Mouse (Mus musculus) monocyte, adult 2 months (primary cell): ENCODE data around the gene S100a9.

ENCODE experiments used
- DNase-seq, 2 experiments: peaks; one replicate each; pipeline ENCODE4 v3.0.0; 2022; ENCODE audit warnings: low spot score in 2 of 2, low read depth in 1 of 2

Gene S100a9

DNA sequence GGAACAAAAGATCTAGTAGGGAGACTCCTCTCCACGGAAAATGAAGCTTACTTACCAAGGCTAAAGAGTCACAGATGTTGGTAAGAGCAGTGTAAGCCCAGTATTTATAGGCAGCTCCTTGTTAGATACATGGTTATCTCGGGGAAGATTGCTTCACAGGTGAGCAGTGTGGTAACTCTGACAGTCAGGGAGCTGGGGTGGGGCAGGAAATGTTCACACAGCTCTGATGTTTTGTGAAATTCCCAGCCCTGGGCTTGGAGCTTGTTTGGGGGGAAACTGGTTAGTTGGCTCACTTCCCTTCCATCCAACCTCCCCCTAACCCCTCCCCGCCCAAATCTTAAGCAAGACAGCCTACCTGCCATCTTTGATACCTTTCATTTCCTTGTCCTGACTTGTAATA lies at the start of gene S100a9:
Gene S100a9 (minus strand): TSS at position 109 of the 400 bp plus-strand sequence.
- DNase-seq, result no peak

DNA sequence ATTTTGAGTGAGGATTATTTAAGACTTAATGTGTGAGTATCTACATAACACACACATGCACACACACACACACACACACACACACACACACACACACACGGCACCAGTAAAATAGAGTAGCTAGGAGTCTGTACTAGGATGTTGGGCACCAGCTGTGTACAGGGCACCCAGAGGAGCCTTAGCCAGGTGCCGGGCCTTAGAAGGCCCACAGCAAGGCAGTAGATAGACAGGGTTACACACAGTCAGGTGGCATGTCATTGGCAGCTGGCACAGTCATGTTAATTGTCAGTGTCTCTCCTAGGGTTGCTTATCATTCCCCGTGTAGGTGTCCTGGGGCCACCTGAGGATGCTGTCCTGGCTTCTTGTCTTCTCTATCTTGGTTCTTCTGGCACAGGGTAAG lies 31.1 kb upstream of the S100a9 start, which contains the start of gene Pglyrp4:
Gene Pglyrp4 (plus strand): TSS at position 301 of the 400 bp plus-strand sequence.
- no peak for DNase-seq

DNA sequence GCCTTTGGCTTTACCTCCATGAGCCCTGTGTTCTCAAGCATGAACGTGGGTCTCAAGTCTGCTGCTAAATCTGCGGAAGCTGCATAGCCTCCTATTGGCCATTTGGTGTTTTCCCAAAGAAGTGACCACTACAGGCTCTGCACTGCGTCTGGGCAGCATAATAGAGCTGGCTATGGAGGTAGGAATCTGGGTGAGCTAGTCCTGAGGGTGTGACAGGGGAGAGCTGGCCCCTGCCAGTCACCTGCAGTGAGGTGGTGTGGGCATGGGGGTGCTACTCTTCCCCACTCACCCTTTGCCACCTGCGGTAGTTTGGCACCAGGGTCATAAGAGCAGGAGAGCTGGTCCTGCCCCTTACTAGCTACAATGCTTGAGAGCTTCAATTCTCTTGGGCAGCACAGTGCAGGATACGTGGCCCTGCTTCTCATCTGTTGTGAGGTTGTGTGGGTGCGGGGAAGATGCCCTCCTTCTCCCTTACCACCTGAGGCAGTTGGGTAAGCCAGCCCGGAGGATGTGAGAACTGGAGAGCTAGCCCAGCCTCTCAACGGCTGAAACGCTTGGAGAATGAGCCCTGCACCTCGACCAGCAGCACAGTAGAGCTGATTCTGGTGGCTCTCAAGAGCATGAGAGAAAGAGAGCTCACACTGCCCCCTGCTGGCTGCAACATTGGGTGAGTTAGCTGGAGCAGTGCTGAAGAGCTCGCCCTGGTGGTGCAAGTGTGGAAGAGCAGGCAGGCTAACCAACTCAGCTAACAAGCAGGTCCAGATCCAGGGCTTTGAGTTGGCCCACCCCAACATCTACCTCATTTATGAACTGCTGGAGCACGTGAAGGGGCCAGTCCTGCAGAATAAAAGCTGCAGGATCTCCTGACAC lies 14.3 kb upstream of the S100a9 start:
- peak; percentile 55 to 80 for DNase-seq

DNA sequence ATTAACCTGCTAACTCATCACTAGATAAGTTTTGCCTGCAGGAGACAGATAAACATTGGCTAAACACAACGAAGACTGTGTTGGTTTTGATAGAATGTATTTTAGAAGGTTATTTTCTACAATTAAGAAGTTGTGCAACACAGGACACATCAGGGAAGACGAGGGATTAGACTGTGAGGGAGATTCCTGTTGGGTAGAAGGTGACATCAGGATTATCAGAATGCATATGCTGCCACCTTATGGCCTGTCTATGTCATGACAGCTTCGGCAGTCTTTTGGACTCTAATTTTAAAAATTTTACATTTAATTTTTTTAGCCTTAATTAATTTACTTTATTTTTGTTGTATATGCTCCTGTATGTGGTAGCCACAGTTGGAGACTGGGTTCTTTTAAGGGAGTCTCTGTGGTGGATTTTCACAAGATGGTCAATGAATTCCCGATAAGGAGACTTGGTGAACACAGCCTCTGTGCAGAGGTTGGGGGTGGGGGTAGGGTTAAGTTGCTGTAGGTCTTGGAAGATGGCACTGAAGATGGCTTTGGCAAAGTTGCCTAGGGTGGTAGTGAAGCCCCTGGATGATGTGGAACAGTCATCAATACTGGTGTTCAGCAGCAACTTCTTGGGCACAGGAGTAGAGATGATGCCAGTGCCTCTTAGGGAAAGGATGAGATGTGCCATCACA lies 13.1 kb upstream of the S100a9 start:
- DNase-seq, result no peak

DNA sequence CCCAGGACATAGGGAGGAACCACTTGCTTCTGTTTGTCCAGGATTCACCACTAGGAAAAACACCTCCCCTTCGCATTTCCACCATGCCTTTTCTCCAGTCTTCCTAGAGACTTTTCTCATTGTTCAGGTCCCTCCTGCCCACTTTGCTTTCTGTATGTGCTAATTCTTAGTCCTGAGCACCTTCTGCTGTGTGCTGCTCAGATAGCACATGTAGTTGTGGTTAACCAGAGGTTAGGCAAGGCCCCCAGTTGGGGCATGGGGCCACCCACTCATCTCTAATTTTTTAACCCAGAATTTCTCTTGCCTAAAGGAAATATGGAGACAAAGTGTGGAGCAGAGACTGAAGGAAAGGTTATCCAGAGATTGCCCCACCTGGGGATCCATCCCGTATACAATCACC lies 6.7 kb upstream of the S100a9 start:
- no peak for DNase-seq

DNA sequence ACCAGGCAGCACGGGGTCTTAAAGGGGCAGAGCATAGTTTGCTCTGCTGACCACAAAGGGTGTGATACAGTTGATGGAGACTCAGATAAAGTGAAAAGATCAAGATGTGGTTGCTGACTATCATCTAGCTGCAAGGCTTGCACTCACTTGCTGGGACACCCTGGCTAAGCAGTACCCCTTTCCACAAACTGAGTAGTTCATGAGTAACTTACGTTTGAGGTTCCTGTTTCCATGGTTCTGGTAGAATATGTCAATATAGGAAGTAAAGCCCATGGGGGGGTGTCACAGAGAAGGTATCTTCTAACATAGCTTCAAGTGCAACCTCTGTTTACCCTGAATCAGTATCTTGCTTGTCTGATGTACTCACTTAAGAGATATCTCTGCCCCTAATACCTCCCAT lies 2.0 kb downstream of the S100a9 start:
- no peak for DNase-seq

DNA sequence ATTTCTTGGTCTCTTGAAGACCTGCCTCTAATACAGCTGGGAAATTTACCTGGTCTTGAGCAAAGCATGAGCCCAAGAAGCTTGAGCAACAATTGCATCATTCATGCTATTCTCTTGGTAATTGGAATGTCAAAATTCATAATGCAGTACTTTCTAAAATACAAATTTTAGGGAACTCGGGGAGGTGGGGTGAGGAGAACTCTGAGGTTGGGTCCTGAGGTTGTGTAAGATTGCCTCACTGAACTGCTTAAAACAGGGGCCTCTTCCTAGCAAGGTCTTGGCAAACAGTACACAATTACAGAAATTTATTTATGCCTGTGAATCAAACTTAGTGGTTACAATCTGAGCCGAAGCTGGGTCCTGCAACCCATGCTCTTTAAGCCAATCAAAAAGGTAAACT lies 8.7 kb downstream of the S100a9 start:
- DNase-seq, result no peak

DNA sequence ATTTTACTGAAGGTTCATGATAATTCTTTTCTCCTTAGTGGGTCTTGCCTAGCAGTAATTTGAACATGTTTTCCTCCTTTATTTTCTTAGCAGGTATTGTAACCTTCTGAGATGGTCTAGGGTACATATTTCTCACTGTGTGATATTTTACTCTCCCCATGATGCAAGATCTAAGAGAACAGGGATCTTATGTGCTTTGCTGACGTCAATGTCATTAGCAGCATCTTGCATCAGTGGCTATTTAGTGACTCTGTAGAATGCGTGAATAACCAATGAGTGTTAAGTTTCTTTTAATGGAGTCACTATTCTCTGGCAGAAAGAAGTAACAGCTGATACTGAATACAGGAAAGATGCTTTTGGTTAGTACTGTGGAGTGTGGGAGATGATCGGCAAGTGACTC lies 11.6 kb downstream of the S100a9 start:
- no peak for DNase-seq

DNA sequence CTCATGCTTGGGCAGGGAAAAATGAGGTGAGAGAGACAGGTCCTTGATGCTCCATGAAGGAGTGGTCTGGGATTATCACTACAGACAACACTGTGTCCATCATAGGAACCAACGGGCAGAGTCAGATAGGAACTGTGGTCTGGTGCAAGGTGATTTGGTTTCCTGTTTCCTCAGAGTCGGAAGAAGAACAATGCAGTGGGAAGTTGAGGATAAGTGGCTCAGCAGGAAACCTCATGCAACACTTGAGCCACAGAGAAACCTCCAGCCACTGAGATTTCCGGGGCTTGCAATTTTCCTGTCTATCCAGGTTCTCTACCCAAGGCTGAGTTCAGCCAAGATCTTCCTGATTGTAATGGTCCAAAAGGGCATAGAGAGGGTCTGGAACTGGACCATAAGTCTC lies 16.9 kb downstream of the S100a9 start:
- DNase-seq, result no peak

DNA sequence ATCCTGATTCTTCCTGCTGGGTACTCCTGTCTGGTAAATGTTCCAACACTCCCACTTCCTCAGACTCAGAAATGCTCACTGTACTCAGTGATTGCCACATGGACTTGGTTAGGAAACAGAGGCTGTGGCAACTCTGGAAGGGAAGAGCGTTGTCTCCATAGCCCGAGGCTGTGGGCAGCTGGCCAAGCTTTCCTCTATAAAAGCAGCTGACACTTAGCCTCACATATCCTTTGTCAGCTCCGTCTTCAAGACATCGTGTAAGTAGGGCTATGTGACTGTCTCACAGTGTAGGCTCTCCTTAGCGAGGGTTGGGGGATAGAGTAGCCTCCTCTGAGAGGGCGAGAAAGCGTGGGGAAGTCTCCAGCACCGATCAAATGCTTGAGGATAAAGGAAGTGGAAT lies 26.7 kb downstream of the S100a9 start, which contains the start of gene S100a8:
Gene S100a8 (plus strand): TSS at position 133 of the 400 bp plus-strand sequence.
- DNase-seq, result peak; percentile 22 to 39

DNA sequence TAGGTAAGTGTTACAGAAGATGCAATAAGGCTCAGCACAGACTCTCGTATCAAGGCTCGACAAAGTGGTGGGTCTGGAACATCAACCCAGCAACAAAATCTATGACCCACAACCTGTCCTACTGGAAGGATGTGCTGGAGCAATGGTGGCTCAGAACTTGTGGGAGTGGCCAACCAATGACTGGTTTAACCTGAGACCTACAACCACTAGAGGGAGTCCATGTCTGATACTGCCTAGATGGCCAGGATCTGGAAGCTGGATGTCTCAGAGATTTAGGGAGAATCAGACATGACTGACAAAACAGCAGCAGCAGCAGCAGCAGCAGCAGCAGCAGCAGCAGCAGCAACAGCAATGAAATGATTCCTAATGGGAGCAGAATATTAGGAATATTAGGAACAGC lies 31.3 kb downstream of the S100a9 start:
- no peak for DNase-seq

DNA sequence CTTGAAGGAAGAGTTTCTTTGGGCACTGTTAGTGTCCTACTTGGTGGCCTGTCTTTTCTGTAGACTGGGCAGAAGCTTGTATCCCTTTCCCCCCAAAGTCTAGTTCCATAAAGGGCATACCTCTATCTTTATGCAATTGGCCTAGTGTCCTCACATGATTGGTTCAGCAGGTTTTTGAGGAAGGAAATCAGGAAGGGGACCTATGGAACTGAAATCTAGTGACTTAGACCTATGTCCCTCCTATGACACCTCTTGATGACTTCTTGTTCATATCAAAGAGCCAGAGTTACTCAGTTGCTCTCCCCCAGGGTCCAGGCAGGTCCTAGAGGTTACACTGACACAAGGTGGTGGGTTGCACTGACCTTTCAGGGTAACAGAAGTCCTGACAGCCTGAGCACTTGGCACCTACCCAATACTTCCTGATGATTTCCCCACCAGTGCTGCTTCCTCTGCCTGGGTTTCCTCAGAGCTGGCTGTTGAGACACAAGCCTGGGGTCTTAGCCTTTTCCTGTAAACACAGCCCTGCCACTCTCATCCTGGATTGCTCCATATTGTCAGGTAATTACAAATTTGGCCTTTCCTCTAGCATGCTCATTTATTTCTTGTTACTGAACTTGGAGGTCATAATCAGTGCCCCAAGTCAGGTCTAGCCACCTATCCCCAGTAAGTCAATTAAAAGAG lies 36.0 kb downstream of the S100a9 start:
- no peak for DNase-seq

DNA sequence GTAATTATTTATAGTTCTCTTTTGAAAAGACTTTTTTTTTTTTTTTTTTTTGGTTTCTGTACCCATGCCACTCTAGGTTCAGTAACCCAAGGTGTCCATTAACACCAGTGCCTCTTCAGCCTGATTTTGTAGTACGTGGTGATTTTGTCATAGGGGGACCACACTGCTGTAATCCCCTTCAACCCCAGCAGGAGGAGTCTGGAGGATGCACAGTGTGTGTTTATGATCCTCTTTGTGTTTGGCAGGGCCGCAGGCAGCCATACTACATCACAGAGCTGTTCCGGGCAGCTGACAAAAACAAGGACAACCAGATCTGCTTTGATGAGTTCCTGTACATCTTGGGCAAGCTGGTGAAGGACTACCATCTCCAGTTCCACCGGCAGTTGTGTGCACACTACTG lies 38.1 kb downstream of the S100a9 start:
- DNase-seq, result no peak

DNA sequence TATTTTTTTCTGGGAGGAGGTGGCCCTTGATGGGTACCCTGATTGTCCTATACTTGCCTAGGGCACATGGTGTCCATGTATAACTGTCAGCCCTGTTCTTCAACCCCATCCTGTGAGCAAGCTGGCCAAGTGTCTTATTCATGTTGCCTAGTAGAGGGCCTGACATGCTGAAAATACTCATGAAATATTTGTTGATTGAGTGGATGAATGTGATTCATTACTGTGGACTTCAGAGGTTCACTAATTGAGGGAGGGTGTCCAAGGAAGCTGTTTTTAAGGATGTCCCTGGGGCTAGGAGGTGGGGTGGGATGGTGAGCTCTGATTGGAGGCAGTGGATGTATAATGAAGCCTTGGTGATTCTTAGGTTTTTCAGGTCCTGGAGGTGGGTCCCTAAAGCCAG lies 41.8 kb downstream of the S100a9 start, which contains the start of gene S100a7a:
Gene S100a7a (plus strand): TSS at position 301 of the 400 bp plus-strand sequence.
- no peak for DNase-seq

DNA sequence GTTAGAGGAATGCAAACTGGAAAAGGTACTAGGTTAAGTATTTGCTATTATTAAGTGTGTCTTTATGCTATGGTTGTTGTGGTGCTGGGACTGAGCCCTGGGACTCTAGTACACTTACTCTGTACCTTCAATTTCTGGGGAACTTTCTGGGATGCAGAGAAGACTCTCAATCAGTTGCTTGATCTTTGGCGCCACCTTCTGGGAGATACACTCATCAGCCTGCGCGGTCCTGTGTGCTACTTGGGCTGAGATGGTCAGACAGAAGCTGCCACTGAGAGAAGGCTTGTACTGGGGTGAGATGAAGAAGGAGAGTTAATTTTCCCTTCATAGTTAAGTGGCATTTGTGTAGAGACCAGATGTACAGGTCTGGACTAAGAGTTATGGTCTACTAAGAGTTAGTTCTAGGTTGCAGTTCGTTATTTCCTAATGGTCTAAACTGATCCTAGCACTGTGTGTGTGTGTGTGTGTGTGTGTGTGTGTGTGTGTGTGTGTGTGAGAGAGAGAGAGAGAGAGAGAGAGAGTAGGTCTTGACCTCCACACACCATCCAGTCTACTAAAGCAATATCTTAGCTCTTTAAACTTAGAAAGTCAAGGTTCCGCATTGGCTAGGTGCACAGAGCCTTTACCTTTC lies 42.5 kb downstream of the S100a9 start:
- no peak for DNase-seq

DNA sequence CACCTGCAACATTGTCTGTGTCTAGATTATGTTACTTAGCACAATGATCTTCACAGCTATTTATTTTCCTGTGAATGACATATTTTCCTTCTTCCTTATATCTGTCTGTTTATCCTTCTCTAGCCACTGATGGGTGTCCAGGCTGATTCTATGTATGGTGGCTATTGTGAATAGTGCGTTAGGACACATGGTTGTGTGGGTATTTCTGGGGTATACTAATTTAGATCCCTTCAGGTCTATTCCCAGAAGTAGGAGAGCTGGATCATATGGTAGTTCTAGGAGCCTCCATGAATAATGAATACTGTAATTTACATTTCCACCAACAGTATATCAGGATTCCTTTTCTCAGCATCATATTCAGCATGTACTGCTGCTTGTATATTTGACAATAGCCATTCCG lies 45.7 kb downstream of the S100a9 start:
- DNase-seq, result no peak

DNA sequence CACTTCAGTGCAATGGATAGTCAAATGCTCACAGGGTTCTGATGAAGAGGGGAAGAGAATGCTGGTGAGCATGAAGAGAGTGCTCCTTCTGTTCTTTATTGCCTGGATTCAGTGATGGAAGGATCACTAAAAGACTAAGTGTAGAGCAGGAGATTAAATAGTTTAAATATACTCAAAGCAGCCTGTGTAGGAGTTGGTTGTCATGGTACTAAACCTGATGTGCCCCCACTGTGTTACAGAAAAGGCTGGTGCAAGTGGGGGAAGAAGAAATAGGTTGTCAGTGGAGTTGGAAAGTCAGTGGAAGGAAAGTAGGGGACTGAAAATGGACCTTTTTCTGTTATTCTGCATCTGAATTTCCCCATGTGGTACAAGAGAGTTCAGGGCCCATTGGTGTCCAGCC lies 46.5 kb downstream of the S100a9 start:
- DNase-seq, result no peak

DNA sequence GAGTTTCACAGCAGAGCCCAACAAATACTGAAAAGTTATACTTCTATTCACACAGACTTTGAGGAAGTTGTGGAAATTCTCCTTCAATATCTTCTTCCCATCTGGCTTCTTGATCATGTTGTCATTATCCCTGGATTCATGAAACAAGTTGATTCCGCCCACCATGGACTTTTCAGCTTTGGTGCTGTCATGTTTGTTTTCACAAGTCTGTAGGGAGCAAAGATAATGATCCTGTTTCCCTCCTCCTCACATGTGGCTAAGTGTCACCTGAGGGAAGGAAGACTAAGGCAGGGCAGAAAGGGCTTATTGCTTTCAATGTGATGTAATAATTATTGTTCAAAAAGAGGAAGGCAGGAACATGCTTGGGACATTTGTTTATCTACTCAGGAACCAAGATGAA lies 48.2 kb downstream of the S100a9 start:
- no peak for DNase-seq

DNA sequence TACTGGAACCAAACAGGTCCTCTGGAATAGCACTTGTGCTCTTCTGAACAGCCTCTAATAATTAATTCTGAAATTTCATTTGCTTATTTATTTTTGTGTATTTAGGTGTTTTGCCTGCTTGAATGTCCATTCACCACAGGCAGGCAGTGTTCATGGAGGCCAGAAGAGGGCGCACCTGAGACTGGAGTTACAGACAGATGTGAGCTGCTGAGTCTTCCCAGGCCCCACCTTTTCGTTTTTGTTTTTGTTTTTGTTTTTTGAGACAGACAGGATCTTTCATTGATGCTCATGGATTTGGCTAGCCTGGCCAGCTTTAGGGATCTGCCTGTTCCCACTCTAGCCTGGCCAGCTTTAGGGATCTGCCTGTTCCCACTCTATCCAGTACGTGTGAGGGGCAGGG lies 51.3 kb downstream of the S100a9 start:
- peak in 1 of 2 experiments; percentile 26 for DNase-seq
